Mouse (Mus musculus) neural tube, embryonic 10.5 days (tissue): ENCODE measurements around the gene Lsm7.
A peak's percentile ranks its signal among the peaks of the same experiment; 100 is the strongest.

Experiments used
- DNase-seq: peaks from one replicate; pipeline ENCODE4 v3.0.0-alpha.2; 2017; ENCODE audit warnings: low spot score; ENCODE audit errors: extremely low spot score

Lsm7 gene

GRCm38 (mm10) chr10:80876594-80876993 lies 21.6 kb upstream of the Lsm7 start:
- DNase-seq = no peak

DNA sequence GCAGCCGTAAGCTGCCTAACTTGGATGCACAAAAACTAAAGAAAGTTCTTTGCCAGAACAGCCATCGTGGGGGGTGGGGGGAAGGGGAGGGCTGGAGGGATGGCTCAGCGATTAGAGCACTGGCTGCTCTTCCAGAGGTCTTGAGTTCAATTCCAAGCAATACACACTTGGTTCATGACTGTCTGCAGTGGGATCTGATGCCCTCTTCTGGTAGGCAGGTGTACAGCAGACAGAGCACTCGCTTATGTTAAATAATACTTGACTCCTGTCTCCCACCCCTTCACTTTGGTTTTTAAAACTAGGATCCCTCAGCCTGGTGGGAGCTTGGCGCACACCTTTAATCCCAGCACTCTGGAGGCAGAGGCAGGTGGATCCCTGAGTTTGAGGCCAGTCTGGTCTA lies 21.0 kb upstream of the Lsm7 start:
- DNase-seq = peak; percentile 67

GRCm38 (mm10) chr10:80874035-80874434 lies 19.0 kb upstream of the Lsm7 start:
- no peak for DNase-seq

- DNase-seq = no peak
Measured at GRCm38 (mm10) chr10:80871581-80871980, 16.6 kb upstream of the Lsm7 start, which contains the start of gene Tmprss9. TSS of gene Tmprss9 (plus strand) at chr10:80871848.

- DNase-seq = no peak
Measured at GRCm38 (mm10) chr10:80870993-80871392, 16.0 kb upstream of the Lsm7 start.

DNA sequence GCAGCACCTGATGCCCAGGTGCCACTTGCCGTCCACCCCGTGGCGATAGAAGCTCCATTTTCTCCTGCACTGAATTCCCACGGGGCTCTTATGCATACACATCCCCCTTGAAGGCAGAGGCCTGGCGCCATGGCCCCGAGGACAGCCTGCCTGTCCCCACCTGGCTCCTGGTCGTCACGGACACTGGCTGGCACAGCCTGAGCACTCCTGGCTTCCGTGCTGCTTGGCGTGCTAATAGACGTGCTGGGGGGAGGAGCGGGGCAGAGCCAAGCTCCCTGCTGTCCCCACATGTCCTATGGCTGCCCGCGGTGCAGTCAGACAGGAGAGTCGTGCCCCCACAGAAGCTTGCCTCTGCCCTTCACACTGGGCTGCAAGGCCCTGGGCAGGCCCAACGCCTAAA lies 9.4 kb upstream of the Lsm7 start:
- DNase-seq = no peak

GRCm38 (mm10) chr10:80862305-80862704 lies 7.3 kb upstream of the Lsm7 start:
- no peak for DNase-seq

- no peak for DNase-seq
Measured at GRCm38 (mm10) chr10:80858350-80858935, 3.4 kb upstream of the Lsm7 start.

GRCm38 (mm10) chr10:80857848-80858247 lies 2.8 kb upstream of the Lsm7 start:
- no peak for DNase-seq

DNA sequence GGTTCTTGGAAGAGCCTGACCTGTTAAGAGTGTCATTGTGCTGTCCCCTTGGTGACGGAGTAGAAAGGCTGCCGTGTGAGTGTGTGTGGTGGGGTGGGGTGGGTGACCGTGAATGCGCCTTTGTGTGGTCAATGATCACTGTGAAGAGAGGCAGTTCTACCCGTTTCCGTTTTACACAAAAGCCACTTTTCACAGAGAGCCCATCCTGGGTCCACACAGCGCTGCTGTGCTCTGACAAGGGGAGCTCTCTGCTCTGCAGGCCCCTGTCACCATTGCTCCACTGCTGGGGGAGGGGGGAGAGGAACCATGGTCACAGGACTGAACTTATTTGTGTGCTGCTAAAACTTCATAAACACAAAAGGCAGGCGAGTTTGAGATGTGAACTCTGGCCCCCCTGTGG lies 2.4 kb upstream of the Lsm7 start:
- no peak for DNase-seq

- DNase-seq = no peak
Measured at GRCm38 (mm10) chr10:80856908-80857307, 1.9 kb upstream of the Lsm7 start.

DNA sequence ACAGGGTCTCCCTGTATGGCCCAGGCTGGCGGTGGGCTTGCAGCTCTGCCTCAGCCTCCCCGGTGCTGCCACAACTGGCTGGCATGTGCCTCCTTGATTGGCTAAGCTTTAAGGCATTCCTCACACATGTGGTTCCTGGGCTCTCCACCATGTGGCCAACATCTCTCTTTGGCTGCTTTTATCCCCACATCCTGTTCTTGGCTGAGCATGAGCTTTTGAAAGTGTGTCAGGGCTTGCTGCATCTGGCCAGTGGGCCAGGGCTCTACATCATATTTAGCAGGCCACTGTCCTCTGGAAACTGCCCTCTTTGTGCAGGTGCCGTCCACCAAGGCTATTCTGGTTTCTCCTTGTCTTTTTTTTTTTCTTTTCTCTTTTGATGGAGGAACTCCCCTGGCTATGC lies 1.3 kb upstream of the Lsm7 start:
- no peak for DNase-seq

DNA sequence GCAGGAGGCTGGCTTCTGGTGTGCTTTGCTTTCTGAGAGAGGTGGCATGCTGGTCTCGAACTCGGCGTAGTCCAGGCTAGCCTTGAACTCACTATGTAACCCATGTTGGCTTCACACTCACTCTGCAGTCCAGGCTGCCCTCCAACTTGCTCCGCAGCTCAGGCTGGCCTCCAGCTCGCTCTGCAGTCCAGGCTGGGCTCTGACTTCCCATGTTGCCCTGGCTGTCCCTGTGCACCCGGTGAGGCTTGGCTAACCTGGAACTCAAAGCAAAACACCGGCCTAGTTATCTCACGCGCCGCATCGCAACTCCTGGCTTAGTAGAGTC lies 702 bp upstream of the Lsm7 start:
- DNase-seq = no peak

DNA sequence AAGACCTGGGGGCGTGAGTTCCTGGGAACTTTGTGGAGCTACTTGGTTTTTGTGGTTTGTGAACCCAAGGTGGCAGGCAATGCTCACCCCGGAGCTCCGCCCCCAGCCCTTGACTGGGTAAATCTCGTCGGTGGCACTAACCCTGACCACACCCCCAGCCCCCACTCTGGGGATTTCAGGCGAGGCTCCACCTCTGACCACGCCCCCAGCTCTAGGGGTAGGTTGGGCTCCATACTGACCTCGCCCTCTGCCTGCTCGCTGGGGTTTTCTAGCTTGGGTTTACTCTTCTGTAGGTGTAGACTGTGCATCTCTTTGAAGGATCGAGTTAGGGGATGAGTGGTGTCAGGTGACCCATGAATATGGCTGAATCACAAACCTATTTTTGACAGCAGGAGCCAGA lies 6.4 kb downstream of the Lsm7 start:
- no peak for DNase-seq

DNA sequence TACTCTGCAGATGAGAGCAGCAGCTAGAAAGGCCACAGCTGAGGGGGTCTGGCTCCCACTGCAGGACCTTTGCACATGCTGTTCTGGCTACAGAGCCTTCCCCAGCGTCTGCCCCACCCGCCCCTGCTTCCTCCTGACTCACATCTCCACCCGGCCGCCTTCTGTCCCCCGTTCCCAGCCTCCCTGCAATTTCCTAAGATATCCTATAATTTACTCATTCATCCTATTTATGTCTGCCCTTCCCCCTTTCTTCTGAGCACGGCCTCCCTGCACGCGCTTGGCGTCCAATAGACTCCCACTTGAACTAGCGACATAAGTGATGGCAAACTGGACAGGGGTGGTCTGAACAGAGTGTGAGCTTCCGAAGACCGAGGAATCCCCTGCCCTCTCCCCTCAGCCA lies 9.3 kb downstream of the Lsm7 start:
- no peak for DNase-seq

DNA sequence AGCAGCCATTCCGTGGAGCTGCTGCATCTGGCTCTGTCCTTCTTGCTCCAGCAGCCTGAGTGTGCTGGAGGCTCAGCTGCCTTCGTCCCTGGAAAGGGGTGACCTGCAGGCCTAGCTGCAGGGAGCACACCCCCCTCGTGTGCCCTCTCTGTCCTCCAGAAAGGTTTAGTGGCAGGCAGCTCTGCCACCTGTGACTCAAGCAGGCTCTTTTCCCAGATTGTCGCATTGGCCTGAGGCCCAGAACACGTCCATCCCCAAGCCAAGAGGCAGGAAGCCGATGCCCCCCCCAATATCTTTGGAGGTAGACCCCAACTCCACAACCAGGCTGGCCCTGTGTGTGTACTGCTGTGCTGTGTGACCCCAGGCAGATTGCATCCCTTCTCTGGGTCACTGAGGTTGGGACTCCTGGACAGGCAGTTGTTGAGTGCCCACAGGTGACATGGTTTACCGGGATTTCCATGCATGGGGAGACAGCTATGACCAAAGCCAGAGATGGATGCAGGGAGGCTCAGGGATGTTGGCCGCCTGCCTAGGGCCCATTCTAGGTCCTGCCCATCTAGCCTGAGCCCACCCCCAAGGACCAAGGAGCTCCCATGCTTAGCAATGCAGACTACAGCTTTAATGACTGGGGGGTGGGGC lies 9.8 kb downstream of the Lsm7 start:
- DNase-seq = no peak

DNA sequence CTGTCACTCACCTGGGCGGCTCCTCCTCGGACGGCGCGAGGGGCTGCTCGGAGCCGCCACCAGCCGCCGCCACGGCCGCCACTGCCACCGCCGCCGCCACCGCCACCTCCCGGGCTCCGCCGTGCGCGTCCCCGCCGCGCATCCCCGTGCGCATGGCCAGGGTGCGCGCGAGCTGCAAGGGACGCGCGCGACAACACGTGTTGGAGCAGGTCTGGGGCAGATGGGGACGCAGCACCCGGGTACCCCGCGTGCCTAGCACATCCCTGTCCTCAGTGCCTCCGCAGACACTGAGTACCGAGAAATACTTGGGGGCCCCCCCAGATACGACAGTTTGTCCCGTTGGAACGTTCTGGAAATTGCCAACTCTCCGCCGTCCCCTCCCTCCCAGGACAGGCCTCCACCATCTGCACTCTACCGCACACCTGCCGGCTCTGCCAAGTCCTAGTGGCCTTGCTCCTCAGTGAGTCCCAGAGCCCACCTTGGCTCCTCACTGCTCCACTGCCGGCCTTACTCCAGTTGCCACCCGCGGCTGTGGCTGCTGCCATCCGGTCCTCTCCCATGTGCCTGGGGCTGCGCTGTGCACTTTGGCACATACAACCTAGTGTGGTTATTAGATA lies 11.0 kb downstream of the Lsm7 start, which contains the start of gene Lingo3:
TSS of gene Lingo3 (minus strand) at position 109 of the 617 bp plus-strand sequence.
- no peak for DNase-seq

DNA sequence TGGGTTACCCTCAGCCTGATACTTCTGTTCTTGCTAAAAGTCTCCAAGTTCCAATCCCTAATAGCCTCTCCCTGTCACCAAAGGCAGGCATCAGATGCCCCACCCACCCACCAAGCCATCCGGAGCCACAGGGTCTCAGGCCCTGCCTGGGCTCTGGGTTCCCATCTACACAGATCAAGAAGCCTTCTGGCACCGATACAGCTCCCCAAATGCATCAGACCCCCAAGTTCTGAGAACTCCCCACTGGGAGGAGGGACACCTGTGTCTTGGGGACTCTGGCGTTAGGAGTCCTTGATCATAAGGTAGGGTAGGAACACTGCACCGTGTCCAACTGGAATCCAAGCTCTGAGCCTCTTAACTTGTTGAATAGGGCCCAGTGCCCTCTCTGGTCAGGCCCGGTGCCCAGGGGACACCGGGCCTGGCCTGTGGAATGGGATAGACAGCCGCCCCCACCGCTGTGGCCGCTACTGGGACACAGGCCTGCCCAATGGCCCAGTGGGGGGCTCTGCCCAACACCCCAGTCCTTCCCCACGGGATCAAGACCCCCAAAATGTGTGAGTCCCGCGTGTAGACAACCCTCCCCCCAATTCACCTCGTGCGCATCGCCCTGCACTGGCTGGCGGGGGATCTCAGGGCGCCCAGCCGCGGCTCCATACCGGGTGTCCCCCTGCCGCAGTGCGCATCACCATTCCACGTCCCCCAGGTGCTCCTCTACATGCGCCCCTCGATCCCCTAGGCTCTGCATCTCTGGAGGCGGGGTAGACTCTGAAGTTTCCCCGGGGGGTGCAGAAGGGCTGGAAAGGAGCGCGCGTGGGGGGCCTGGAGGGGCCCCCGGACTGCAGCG lies 11.7 kb downstream of the Lsm7 start:
- no peak for DNase-seq

- DNase-seq = no peak
Measured at GRCm38 (mm10) chr10:80842334-80842733, 12.7 kb downstream of the Lsm7 start.

DNA sequence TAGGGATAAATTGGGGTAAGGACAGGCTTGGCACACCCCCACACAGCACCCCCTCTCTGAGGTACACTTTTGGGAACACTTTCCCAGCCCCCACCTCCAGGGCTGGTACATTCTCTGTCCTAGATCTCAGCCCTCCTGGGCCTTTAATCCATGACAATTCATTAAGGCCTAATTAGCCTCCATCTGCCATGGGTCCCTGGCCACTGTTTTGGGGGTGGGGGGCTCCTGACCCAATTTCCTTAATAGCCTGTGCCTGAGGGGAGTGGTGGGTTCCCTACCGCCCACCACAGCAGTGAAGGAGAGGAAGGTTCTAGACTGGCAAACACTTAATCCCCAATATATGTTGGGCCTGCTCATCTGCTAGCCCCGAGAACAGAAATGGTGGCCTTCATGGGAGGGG lies 13.3 kb downstream of the Lsm7 start:
- DNase-seq = no peak

- DNase-seq = no peak
Measured at GRCm38 (mm10) chr10:80839848-80840247, 15.2 kb downstream of the Lsm7 start.

- no peak for DNase-seq
Measured at GRCm38 (mm10) chr10:80838346-80838912, 16.6 kb downstream of the Lsm7 start.
